Mouse (Mus musculus) limb, embryonic 14.5 days (tissue): ENCODE measurements around the gene Smc1b. TPM values are rescaled to one million over a fixed set of nuclear protein-coding genes. Genes with fewer than 3 reads are reported as not detected.

Source experiments
- ATAC-seq: fragments of 200-750 bp; cut with Nextera tagmentation; 2 replicates; pipeline ENCODE4 v1.8.0; 2017; ENCODE audit warnings: low read depth, moderate number of reproducible peaks, moderate TSS enrichment; ENCODE audit not compliant: low FRiP score
- DNase-seq: peaks from one replicate; pipeline ENCODE4 v3.0.0-alpha.2; 2015; ENCODE audit warnings: low spot score
- H3K27ac ChIP-seq: fragments of 300-500 bp; sonication (generic); replicated peaks from 2 replicates; pipeline ENCODE4 v1.5.1; 2014; ENCODE audit warnings: low read depth, mild to moderate bottlenecking, low read length, moderate library complexity, mixed read lengths
- H3K27me3 ChIP-seq: fragments of 300-500 bp; sonication (generic); 2 replicates; pipeline ENCODE4 v1.6.1; 2014; ENCODE audit warnings: low read length, mixed read lengths; ENCODE audit not compliant: control insufficient read depth, insufficient read depth
- H3K36me3 ChIP-seq: fragments of 300-500 bp; sonication (generic); 2 replicates; pipeline ENCODE4 v1.6.1; 2014; ENCODE audit warnings: mild to moderate bottlenecking, low read length, moderate library complexity, mixed read lengths; ENCODE audit not compliant: control insufficient read depth, insufficient read depth
- H3K4me1 ChIP-seq: fragments of 300-500 bp; sonication (generic); 2 replicates; pipeline ENCODE4 v1.6.1; 2014; ENCODE audit warnings: antibody characterized with exemption, low read length, mixed read lengths; ENCODE audit not compliant: control insufficient read depth, insufficient read depth
- H3K4me2 ChIP-seq: fragments of 300-500 bp; sonication (generic); replicated peaks from 2 replicates; pipeline ENCODE4 v1.6.1; 2014; ENCODE audit warnings: low read depth, mild to moderate bottlenecking, low read length, moderate library complexity; ENCODE audit not compliant: severe bottlenecking
- H3K4me3 ChIP-seq: fragments of 300-500 bp; sonication (generic); replicated peaks from 2 replicates; pipeline ENCODE4 v1.5.1; 2014; ENCODE audit warnings: low read length
- H3K9ac ChIP-seq: fragments of 300-500 bp; sonication (generic); 2 replicates; pipeline ENCODE4 v1.6.1; 2014; ENCODE audit warnings: mild to moderate bottlenecking, low read depth, low read length, moderate library complexity; ENCODE audit not compliant: severe bottlenecking
- H3K9me3 ChIP-seq: fragments of 300-500 bp; sonication (generic); 2 replicates; pipeline ENCODE4 v1.6.1; 2016; ENCODE audit warnings: low read length; ENCODE audit not compliant: control insufficient read depth
- POLR2A ChIP-seq: fragments of 200-500 bp; IDR thresholded peaks from 2 replicates; pipeline ENCODE4 v1.8.0; 2012; ENCODE audit warnings: inconsistent platforms, mild to moderate bottlenecking, moderate library complexity, borderline replicate concordance; ENCODE audit not compliant: insufficient read depth, insufficient read length; ENCODE audit errors: extremely low read depth
- WGBS: fragments of 180-500 bp; shearing (Covaris S2); extraction: QIAGEN DNeasy Blood & Tissue Kit; methylation state at CpG from one replicate; pipeline ENCODE4 v1.1.7; 2014; 5-methylcytosine and 5-hydroxymethylcytosine counted together
- polyA plus RNA-seq, 2 experiments: library from polyadenylated mRNA; depleted of rRNA in 1 of 2; stranded (reverse) in 1 of 2; unstranded in 1 of 2; fragments of >200 nt; fragmentation: Nextera tagmentation in 1 of 2; extraction: Ambion mirVana in 1 of 2; gene quantifications; 2 replicates each; pipeline versions ENCODE4 v1.2.1 to v1.2.3; 2012 to 2014

Smc1b gene
- polyA plus RNA-seq, 2 experiments: 0.52 to 0.72 TPM

- DNase-seq: no peak
- H3K9me3 ChIP-seq: no peaks in the 10 kb centered on the region
- no peak for TF ChIP-seq POLR2A
- H3K27ac ChIP-seq: no peak overlapping the region
- no peak overlapping the region for H3K4me2 ChIP-seq
- no peaks in the 10 kb centered on the region for H3K27me3 ChIP-seq
- H3K36me3 ChIP-seq: peaks cover 67% of the 10 kb centered on the region
- WGBS: 82% methylated on average over 4 of the region's 4 CpGs
- H3K4me1 ChIP-seq: no peaks in the 10 kb centered on the region
- H3K9ac ChIP-seq: no peak overlapping the region
- no peak overlapping the region for H3K4me3 ChIP-seq
- ATAC-seq: no peak
These were observed 76.6 kb downstream of the Smc1b start for GRCm38 (mm10) chr15:85055186-85055585.

- Histone ChIP-seq H3K27me3 (no peaks in the 10 kb centered on the region), H3K27ac (no peak overlapping the region), H3K4me3 (no peak overlapping the region), H3K9ac (no peak overlapping the region), H3K9me3 (no peaks in the 10 kb centered on the region), H3K36me3 (peaks cover 71% of the 10 kb centered on the region), H3K4me1 (no peaks in the 10 kb centered on the region), H3K4me2 (no peak overlapping the region)
- 93% methylated on average over 3 of the region's 3 CpGs for whole genome bisulfite sequencing
- ATAC-seq: no peak
- no peak for TF ChIP-seq POLR2A
- no peak for DNase-seq
These were observed 77.7 kb downstream of the Smc1b start for GRCm38 (mm10) chr15:85054098-85054497.

- H3K36me3 ChIP-seq: peaks cover 81% of the 10 kb centered on the region
These were observed 82.0 kb downstream of the Smc1b start for GRCm38 (mm10) chr15:85049758-85050157.

GRCm38 (mm10) chr15:85047865-85048264 is 83.9 kb downstream of the Smc1b start:
- ATAC-seq (no peak), DNase-seq (no peak)
- Histone ChIP-seq H3K4me2 (no peak overlapping the region), H3K9me3 (no peaks in the 10 kb centered on the region), H3K4me3 (no peak overlapping the region), H3K36me3 (peaks cover 68% of the 10 kb centered on the region), H3K27ac (no peak overlapping the region), H3K9ac (no peak overlapping the region), H3K4me1 (peaks cover 15% of the 10 kb centered on the region), H3K27me3 (no peaks in the 10 kb centered on the region)
- WGBS: 91% methylated on average over 4 of the region's 4 CpGs
- TF ChIP-seq POLR2A: no peak

More at GRCm38 (mm10) chr15:85049758-85050157, 82.0 kb downstream of the Smc1b start:
- no peaks in the 10 kb centered on the region for H3K4me1 ChIP-seq
- no peak overlapping the region for H3K27ac ChIP-seq
- H3K27me3 ChIP-seq: no peaks in the 10 kb centered on the region
- no peak for DNase-seq
- H3K4me3 ChIP-seq: no peak overlapping the region
- no peak for ATAC-seq
- no peaks in the 10 kb centered on the region for H3K9me3 ChIP-seq
- H3K4me2 ChIP-seq: no peak overlapping the region
- WGBS: 88% methylated on average over 1 of the region's 1 CpGs
- H3K9ac ChIP-seq: no peak overlapping the region
- no peak for TF ChIP-seq POLR2A

GRCm38 (mm10) chr15:85046230-85046950 is 85.4 kb downstream of the Smc1b start:
- H3K36me3 ChIP-seq: peaks cover 57% of the 10 kb centered on the region
- no peak overlapping the region for H3K4me2 ChIP-seq
- no peaks in the 10 kb centered on the region for H3K27me3 ChIP-seq
- ATAC-seq (no peak), DNase-seq (no peak)
- 79% methylated on average over 14 of the region's 14 CpGs for WGBS
- H3K27ac ChIP-seq: no peak overlapping the region
- H3K9me3 ChIP-seq: no peaks in the 10 kb centered on the region
- peaks cover 28% of the 10 kb centered on the region for H3K4me1 ChIP-seq
- H3K9ac ChIP-seq: no peak overlapping the region
- no peak overlapping the region for H3K4me3 ChIP-seq
- TF ChIP-seq POLR2A: no peak
